ENCODE assay signal across 8 mouse cellular contexts in the genomic region with DNA sequence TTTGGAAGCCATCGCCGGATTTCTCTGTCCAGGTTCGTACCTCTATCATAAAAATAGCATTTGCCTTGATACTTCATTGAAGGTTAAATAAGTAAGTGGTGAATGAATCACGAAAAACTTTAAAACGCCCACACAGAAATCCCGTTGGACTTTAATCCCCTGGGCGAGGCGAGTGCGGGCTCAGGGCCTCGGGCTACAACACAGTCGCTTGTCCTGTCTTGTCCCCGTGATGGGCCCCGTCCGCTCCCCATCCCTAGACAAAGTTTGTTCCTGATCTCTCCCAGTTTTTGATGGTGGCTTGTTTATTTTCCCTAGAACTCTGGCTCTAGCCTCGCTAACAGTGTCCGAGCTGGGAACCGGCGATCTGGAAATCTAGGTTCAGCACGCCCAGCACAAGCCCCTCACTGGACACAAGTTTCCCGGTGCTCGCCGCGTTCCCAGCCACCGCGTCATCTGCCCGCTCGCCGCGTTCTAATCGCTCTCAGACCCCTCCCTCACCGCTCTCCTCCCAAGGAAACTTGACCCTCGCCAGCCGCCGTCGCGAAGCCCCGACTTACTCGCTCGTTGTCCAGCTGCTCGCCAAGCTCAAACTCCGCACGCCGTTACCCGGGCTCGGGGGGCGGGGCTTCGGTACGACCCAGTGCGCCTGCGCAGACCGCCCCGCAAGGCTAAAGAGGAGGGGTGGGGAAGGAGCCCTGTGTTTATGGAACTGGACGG. TPM values are rescaled to one million over a fixed set of nuclear protein-coding genes. Genes with fewer than 3 reads are reported as not detected.
DNase-seq lines count a peak whose midpoint lies in the region; ATAC-seq and TF ChIP-seq lines count a peak whose summit lies in the region.

Gene Gss (minus strand): TSS at position 674 of the 717 bp plus-strand sequence.

- no peak for TF ChIP-seq EP300 in CH12.LX (IDR thresholded peaks at IDR 0.05; ENCODE audit: low read length)

- peaks cover 0 to 6% of the 10 kb centered on the region in 2 experiments for H3K36me3 ChIP-seq in CH12.LX (replicated peaks in 1 of 2; ENCODE audit: control insufficient read depth in 1 of 2, insufficient read depth in 1 of 2, low read length in 1 of 2)
- H3K36me3 ChIP-seq in forebrain, embryonic 11.5 days (ENCODE audit: control insufficient read depth, insufficient read depth, low read length), result no peaks in the 10 kb centered on the region
- no peaks in the 10 kb centered on the region for H3K36me3 ChIP-seq in heart, embryonic 16.5 days (ENCODE audit: control insufficient read depth, insufficient read depth)
- peaks cover 5% of the 10 kb centered on the region; the same call in 1 of the 2 replicates for H3K36me3 ChIP-seq in liver, embryonic 15.5 days (replicated peaks)
- no peaks in the 10 kb centered on the region for H3K36me3 ChIP-seq in neural tube, embryonic 12.5 days

- H3K9ac ChIP-seq in CH12.LX (ENCODE audit: insufficient read depth, low read depth), result peak within 1 kb of the TSS; percentile 78
- H3K9ac ChIP-seq in forebrain, embryonic 11.5 days (ENCODE audit: low read length), result peak within 1 kb of the TSS; percentile 79
- H3K9ac ChIP-seq in heart, embryonic 16.5 days (ENCODE audit: low read length), result peak within 1 kb of the TSS; percentile 77
- peak within 1 kb of the TSS; percentile 77 for H3K9ac ChIP-seq in liver, embryonic 15.5 days
- peak within 1 kb of the TSS; percentile 67 for H3K9ac ChIP-seq in neural tube, embryonic 12.5 days

- in situ Hi-C loops in CH12.LX (cut with MboI; ENCODE audit: low pct_ligation_motif_present, low pct_unique_long_range_greater_than_20kb, low sequenced_read_pairs), result loop anchor here (5.0 kb wide), 1 partner anchor 75 kb away; the partner anchor contains the start of genes Acss2 and Ggt7

- WGBS in forebrain, embryonic 11.5 days, result under 1% methylated on average over 53 of the region's 53 CpGs
- under 1% methylated on average over 53 of the region's 53 CpGs for WGBS in heart, embryonic 16.5 days
- WGBS in liver, embryonic 15.5 days (ENCODE audit: insufficient replicate concordance), result under 1% methylated on average over 53 of the region's 53 CpGs
- WGBS in neural tube, embryonic 12.5 days, result under 1% methylated on average over 53 of the region's 53 CpGs

- H3K9me3 ChIP-seq in CH12.LX (replicated peaks; ENCODE audit: low read length), result no peaks in the 10 kb centered on the region
- H3K9me3 ChIP-seq in forebrain, embryonic 11.5 days (ENCODE audit: control insufficient read depth, low read length), result no peaks in the 10 kb centered on the region
- no peaks in the 10 kb centered on the region for H3K9me3 ChIP-seq in heart, embryonic 16.5 days (replicated peaks; ENCODE audit: control insufficient read depth, low read length)
- no peaks in the 10 kb centered on the region for H3K9me3 ChIP-seq in liver, embryonic 15.5 days (replicated peaks)
- H3K9me3 ChIP-seq in neural tube, embryonic 12.5 days, result no peaks in the 10 kb centered on the region

- H3K79me2 ChIP-seq in CH12.LX (replicated peaks; ENCODE audit: control insufficient read depth, extremely low read depth, insufficient read depth, poor library complexity, severe bottlenecking), result no peaks in the 10 kb centered on the region

- TF ChIP-seq RAD21 in CH12.LX (IDR thresholded peaks at IDR 0.05; ENCODE audit: low read depth, low read length), result no peak

- DNase-seq in CH12.LX (ENCODE audit: extremely low read depth), result peak; percentile 93
- DNase-seq in c-Kit-positive CD71-positive TER-119-negative erythroid progenitor cells, embryonic 14.5 days (ENCODE audit: low read depth), result peak; percentile 89
- DNase-seq in forebrain, embryonic 11.5 days (ENCODE audit: low spot score), result peak; percentile 100
- peak; percentile 99 to 100 for DNase-seq in kidney, postnatal 36 days
- DNase-seq in telencephalon, adult 2 months (ENCODE audit: low read depth, low spot score), result peak; percentile 96

- peak; percentile 81 for TF ChIP-seq POLR2A in CH12.LX (IDR thresholded peaks at IDR 0.05; ENCODE audit: low read depth, low read length)

- H3K4me2 ChIP-seq in CH12.LX (ENCODE audit: insufficient read depth, low read depth, poor library complexity, severe bottlenecking), result peak within 1 kb of the TSS; percentile 82
- H3K4me2 ChIP-seq in forebrain, embryonic 11.5 days (ENCODE audit: low read depth, low read length, severe bottlenecking), result peak within 1 kb of the TSS; percentile 74
- H3K4me2 ChIP-seq in heart, embryonic 16.5 days (ENCODE audit: low read depth, low read length), result peak within 1 kb of the TSS; percentile 90
- peak within 1 kb of the TSS; percentile 84 for H3K4me2 ChIP-seq in liver, embryonic 15.5 days
- peak within 1 kb of the TSS; percentile 77 for H3K4me2 ChIP-seq in neural tube, embryonic 12.5 days (replicated peaks)

- ATAC-seq in forebrain, embryonic 11.5 days (replicated peaks; ENCODE audit: low FRiP score), result peak; percentile 94
- peak; percentile 91 for ATAC-seq in heart, embryonic 16.5 days (replicated peaks; ENCODE audit: extremely low read depth, insufficient read depth, low FRiP score)
- peak; percentile 87 for ATAC-seq in liver, embryonic 15.5 days (ENCODE audit: insufficient read depth)
- peak; percentile 90 for ATAC-seq in neural tube, embryonic 12.5 days (ENCODE audit: low FRiP score, low read depth)

- TF ChIP-seq CTCF in CH12.LX (conservative IDR thresholded peaks at IDR 0.05 in 1 of 2, IDR thresholded peaks at IDR 0.05 in 1 of 2; ENCODE audit: low read depth in 2 of 2, low read length in 2 of 2), result no peak

- dilution Hi-C loops in CH12.LX (cut with MboI; ENCODE audit: extremely low pct_ligation_motif_present, extremely low pct_unique_long_range_greater_than_20kb, low sequenced_read_pairs), result no loop called here

- peak within 1 kb of the TSS; percentile 63 to 87 (median 74) for H3K4me3 ChIP-seq in CH12.LX (replicated peaks in 1 of 3; ENCODE audit: low read depth in 2 of 3, low read length in 2 of 3, poor library complexity in 1 of 3)
- peak within 1 kb of the TSS; percentile 54 for H3K4me3 ChIP-seq in forebrain, embryonic 11.5 days (ENCODE audit: low read depth, low read length)
- H3K4me3 ChIP-seq in heart, embryonic 16.5 days (ENCODE audit: low read length), result peak within 1 kb of the TSS; percentile 73
- peak within 1 kb of the TSS; percentile 72 for H3K4me3 ChIP-seq in liver, embryonic 15.5 days (replicated peaks)
- peak within 1 kb of the TSS; percentile 54 for H3K4me3 ChIP-seq in neural tube, embryonic 12.5 days

- H3K27ac ChIP-seq in CH12.LX (ENCODE audit: insufficient read depth, low read depth), result no peak within 1 kb of the TSS
- peak within 1 kb of the TSS; percentile 65; the same call in 1 of the 2 replicates for H3K27ac ChIP-seq in forebrain, embryonic 11.5 days (ENCODE audit: low read depth, low read length)
- H3K27ac ChIP-seq in heart, embryonic 16.5 days (ENCODE audit: low read length), result peak within 1 kb of the TSS; percentile 88
- H3K27ac ChIP-seq in liver, embryonic 15.5 days (replicated peaks), result peak within 1 kb of the TSS; percentile 88
- H3K27ac ChIP-seq in neural tube, embryonic 12.5 days, result peak within 1 kb of the TSS; percentile 26; the same call in 1 of the 2 replicates

- H3K4me1 ChIP-seq in CH12.LX (ENCODE audit: control insufficient read depth in 1 of 2, insufficient read depth in 2 of 2), result peaks cover 8 to 13% of the 10 kb centered on the region in 2 experiments
- no peaks in the 10 kb centered on the region; the same call in 1 of the 2 replicates for H3K4me1 ChIP-seq in forebrain, embryonic 11.5 days (replicated peaks; ENCODE audit: control insufficient read depth, insufficient read depth, low read length)
- H3K4me1 ChIP-seq in heart, embryonic 16.5 days (ENCODE audit: control insufficient read depth, insufficient read depth, low read length), result peaks cover 11% of the 10 kb centered on the region
- peaks cover 80% of the 10 kb centered on the region for H3K4me1 ChIP-seq in liver, embryonic 15.5 days (replicated peaks)
- H3K4me1 ChIP-seq in neural tube, embryonic 12.5 days, result peaks cover 7% of the 10 kb centered on the region

- H3K27me3 ChIP-seq in CH12.LX (replicated peaks), result peaks cover 30% of the 10 kb centered on the region
- H3K27me3 ChIP-seq in forebrain, embryonic 11.5 days (ENCODE audit: control insufficient read depth, insufficient read depth, low read length), result no peaks in the 10 kb centered on the region
- H3K27me3 ChIP-seq in heart, embryonic 16.5 days (ENCODE audit: control insufficient read depth, insufficient read depth, low read length), result no peaks in the 10 kb centered on the region
- H3K27me3 ChIP-seq in liver, embryonic 15.5 days, result no peaks in the 10 kb centered on the region
- no peaks in the 10 kb centered on the region for H3K27me3 ChIP-seq in neural tube, embryonic 12.5 days (replicated peaks)

TF ChIP-seq in CH12.LX, 34 proteins besides CTCF, POLR2A, EP300 and RAD21 (continues in another document):
- TF ChIP-seq MYC (IDR thresholded peaks at IDR 0.05; ENCODE audit: low read depth, low read length), result peak; percentile 6; the same call in 1 of the 2 replicates
- no peak; the same call in 1 of the 2 replicates for TF ChIP-seq GABPA (IDR thresholded peaks at IDR 0.05; ENCODE audit: insufficient replicate concordance, low read depth, low read length)
- no peak for TF ChIP-seq TBP (conservative IDR thresholded peaks at IDR 0.05; ENCODE audit: low read depth, low read length)
- no peak for TF ChIP-seq SMC3 (IDR thresholded peaks at IDR 0.05; ENCODE audit: low read depth, low read length)
- TF ChIP-seq PAX5 (IDR thresholded peaks at IDR 0.05; ENCODE audit: low read length), result no peak
- no peak; the same call in 1 of the 2 replicates for TF ChIP-seq POLR2AphosphoS2 (IDR thresholded peaks at IDR 0.05; ENCODE audit: low read depth, low read length)
- TF ChIP-seq NRF1 (IDR thresholded peaks at IDR 0.05; ENCODE audit: low read depth, low read length), result peak; percentile 97
- TF ChIP-seq USF1 (IDR thresholded peaks at IDR 0.05; ENCODE audit: low read depth, low read length), result no peak
- peak; percentile 76; the same call in 1 of the 2 replicates for TF ChIP-seq MEF2A (IDR thresholded peaks at IDR 0.05; ENCODE audit: borderline replicate concordance, low read depth, low read length)
- 0 out of 2 replicates have a peak, but pooled peaks have one; percentile 61 for TF ChIP-seq KAT2A (IDR thresholded peaks at IDR 0.05; ENCODE audit: insufficient replicate concordance, low read length)
- TF ChIP-seq SIN3A (IDR thresholded peaks at IDR 0.05; ENCODE audit: low read length), result peak; percentile 88; the same call in 1 of the 2 replicates
- peak; percentile 62 for TF ChIP-seq IRF4 (IDR thresholded peaks at IDR 0.05; ENCODE audit: low read depth, low read length)

RNA-seq across cellular contexts. Expression of gene Gss, which starts in this region (rescaled TPM):
- total RNA-seq in CH12.LX (2012; rRNA removed) (16.8 and 17.3 TPM in 2 replicates), CH12.LX (2014; rRNA removed) (20.1 and 21.9 TPM in 2 replicates)
- 18.0 and 20.6 TPM in 2 replicates for polyA plus RNA-seq in CH12.LX (2012; ENCODE audit: insufficient read length, low read depth)
- polyA plus RNA-seq in forebrain, embryonic 11.5 days (2014; fragmentation: Nextera tagmentation; extraction: Ambion mirVana), result 18.1 and 22.3 TPM in 2 replicates
- polyA plus RNA-seq in heart, embryonic 16.5 days (2015; fragmentation: Nextera tagmentation; extraction: Ambion mirVana), result 25.3 and 26.9 TPM in 2 replicates
- polyA plus RNA-seq in liver, embryonic 15.5 days (2015; fragmentation: Nextera tagmentation; extraction: Ambion mirVana), result 73.4 and 88.1 TPM in 2 replicates
- 15.5 and 16.1 TPM in 2 replicates for polyA plus RNA-seq in neural tube, embryonic 12.5 days (2016; fragmentation: Nextera tagmentation; extraction: Ambion mirVana)
